Mouse (Mus musculus) limb, embryonic 11.5 days (tissue): ENCODE results near the gene Plac8. TPM values are rescaled to one million over a fixed set of nuclear protein-coding genes. Genes with fewer than 3 reads are reported as not detected.

Experiments
- ATAC-seq: fragments of 200-750 bp; cut with Nextera tagmentation; 2 replicates; pipeline ENCODE4 v1.8.0; 2017; ENCODE audit warnings: low read depth; ENCODE audit not compliant: insufficient number of reproducible peaks, low FRiP score, low TSS enrichment
- DNase-seq: peaks from one replicate; pipeline ENCODE4 v3.0.0-alpha.2; 2015; ENCODE audit warnings: low spot score
- H3K27ac ChIP-seq: fragments of 300-500 bp; sonication (generic); replicated peaks from 2 replicates; pipeline ENCODE4 v1.5.1; 2014; ENCODE audit warnings: low read depth, mild to moderate bottlenecking, low read length
- H3K27me3 ChIP-seq: fragments of 300-500 bp; sonication (generic); 2 replicates; pipeline ENCODE4 v1.6.1; 2014; ENCODE audit warnings: mild to moderate bottlenecking, low read length, mixed read lengths; ENCODE audit not compliant: control insufficient read depth, insufficient read depth
- H3K36me3 ChIP-seq: fragments of 300-500 bp; sonication (generic); 2 replicates; pipeline ENCODE4 v1.6.1; 2014; ENCODE audit warnings: mild to moderate bottlenecking, low read length, moderate library complexity, mixed read lengths; ENCODE audit not compliant: control insufficient read depth, insufficient read depth
- H3K4me1 ChIP-seq: fragments of 300-500 bp; sonication (generic); 2 replicates; pipeline ENCODE4 v1.6.1; 2014; ENCODE audit warnings: low read length, mixed read lengths; ENCODE audit not compliant: control insufficient read depth, insufficient read depth
- H3K4me2 ChIP-seq: fragments of 300-500 bp; sonication (generic); 2 replicates; pipeline ENCODE4 v1.6.1; 2014; ENCODE audit warnings: low read depth, mild to moderate bottlenecking, moderate library complexity; ENCODE audit not compliant: severe bottlenecking
- H3K4me3 ChIP-seq: fragments of 300-500 bp; sonication (generic); 2 replicates; pipeline ENCODE4 v1.5.1; 2014; ENCODE audit warnings: low read depth, low read length
- H3K9ac ChIP-seq: fragments of 300-500 bp; sonication (generic); 2 replicates; pipeline ENCODE4 v1.6.1; 2014; ENCODE audit warnings: mild to moderate bottlenecking, low read length
- H3K9me3 ChIP-seq: fragments of 300-500 bp; sonication (generic); 2 replicates; pipeline ENCODE4 v1.6.1; 2016; ENCODE audit warnings: low read length; ENCODE audit not compliant: control insufficient read depth
- WGBS: fragments of 180-500 bp; shearing (Covaris S2); extraction: QIAGEN DNeasy Blood & Tissue Kit; methylation state at CpG from one replicate; pipeline ENCODE4 v1.1.7; 2014; 5-methylcytosine and 5-hydroxymethylcytosine counted together
- polyA plus RNA-seq: library from polyadenylated mRNA; unstranded; fragments of >200 nt; fragmentation: Nextera tagmentation; extraction: Ambion mirVana; gene quantifications from 2 replicates; pipeline ENCODE4 v1.2.1, GENCODE M21; 2014

Plac8 gene
- polyA plus RNA-seq, 1 experiment from 2014 or later = 2.7 TPM

- no peaks in the 10 kb centered on the region for H3K27me3 ChIP-seq
- H3K9me3 ChIP-seq = no peaks in the 10 kb centered on the region
- no peaks in the 10 kb centered on the region for H3K4me1 ChIP-seq
- H3K9ac ChIP-seq = no peak overlapping the region
- no peaks in the 10 kb centered on the region for H3K36me3 ChIP-seq
- ATAC-seq (no peak), DNase-seq (no peak)
- no peak overlapping the region for H3K4me2 ChIP-seq
- H3K27ac ChIP-seq = no peak overlapping the region
- H3K4me3 ChIP-seq = no peak overlapping the region
- 93% methylated on average over 3 of the region's 3 CpGs for WGBS
Measured at GRCm38 (mm10) chr5:100585657-100586056, 13.6 kb upstream of the Plac8 start.

GRCm38 (mm10) chr5:100585206-100585644 is 13.2 kb upstream of the Plac8 start:
- no peak overlapping the region for H3K27ac ChIP-seq
- no peak overlapping the region for H3K4me3 ChIP-seq
- no peaks in the 10 kb centered on the region for H3K4me1 ChIP-seq
- no peak overlapping the region for H3K9ac ChIP-seq
- no peaks in the 10 kb centered on the region for H3K9me3 ChIP-seq
- no peaks in the 10 kb centered on the region for H3K36me3 ChIP-seq
- ATAC-seq = no peak
- WGBS = 92% methylated on average over 8 of the region's 8 CpGs
- H3K27me3 ChIP-seq = no peaks in the 10 kb centered on the region
- no peak overlapping the region for H3K4me2 ChIP-seq
- no peak for DNase-seq

GRCm38 (mm10) chr5:100583066-100583465 is 11.0 kb upstream of the Plac8 start:
- WGBS = 89% methylated on average over 7 of the region's 7 CpGs
- Histone ChIP-seq H3K4me3 (no peak overlapping the region), H3K27me3 (no peaks in the 10 kb centered on the region), H3K4me2 (no peak overlapping the region), H3K27ac (no peak overlapping the region), H3K9ac (no peak overlapping the region), H3K4me1 (no peaks in the 10 kb centered on the region), H3K36me3 (no peaks in the 10 kb centered on the region), H3K9me3 (no peaks in the 10 kb centered on the region)
- ATAC-seq (no peak), DNase-seq (no peak)

- no peak for ATAC-seq
- WGBS = 97% methylated on average over 5 of the region's 5 CpGs
Measured at GRCm38 (mm10) chr5:100582435-100582826, 10.4 kb upstream of the Plac8 start.

GRCm38 (mm10) chr5:100581622-100582434 is 9.8 kb upstream of the Plac8 start:
- DNase-seq (no peak), ATAC-seq (no peak)
- no peak overlapping the region for H3K4me3 ChIP-seq
- no peak overlapping the region for H3K9ac ChIP-seq
- no peaks in the 10 kb centered on the region for H3K36me3 ChIP-seq
- no peak overlapping the region for H3K4me2 ChIP-seq
- no peaks in the 10 kb centered on the region for H3K27me3 ChIP-seq
- H3K9me3 ChIP-seq = no peaks in the 10 kb centered on the region
- 79% methylated on average over 11 of the region's 11 CpGs for WGBS
- no peak overlapping the region for H3K27ac ChIP-seq
- no peaks in the 10 kb centered on the region for H3K4me1 ChIP-seq

More at GRCm38 (mm10) chr5:100582435-100582826, 10.4 kb upstream of the Plac8 start:
- Histone ChIP-seq H3K27ac (no peak overlapping the region), H3K9me3 (no peaks in the 10 kb centered on the region), H3K4me2 (no peak overlapping the region), H3K4me3 (no peak overlapping the region), H3K4me1 (no peaks in the 10 kb centered on the region), H3K27me3 (no peaks in the 10 kb centered on the region), H3K36me3 (no peaks in the 10 kb centered on the region), H3K9ac (no peak overlapping the region)
- no peak for DNase-seq

- Histone ChIP-seq H3K27ac (no peak overlapping the region), H3K36me3 (no peaks in the 10 kb centered on the region), H3K9ac (no peak overlapping the region), H3K9me3 (no peaks in the 10 kb centered on the region), H3K4me1 (no peaks in the 10 kb centered on the region), H3K27me3 (no peaks in the 10 kb centered on the region), H3K4me3 (no peak overlapping the region), H3K4me2 (no peak overlapping the region)
- WGBS = 90% methylated on average over 5 of the region's 5 CpGs
- ATAC-seq (no peak), DNase-seq (no peak)
Measured at GRCm38 (mm10) chr5:100578863-100579411, 6.9 kb upstream of the Plac8 start.

GRCm38 (mm10) chr5:100574771-100575170 is 2.7 kb upstream of the Plac8 start:
- H3K9ac ChIP-seq = no peak overlapping the region
- H3K27me3 ChIP-seq = no peaks in the 10 kb centered on the region
- DNase-seq (no peak), ATAC-seq (no peak)
- H3K4me3 ChIP-seq = no peak overlapping the region
- WGBS = 45% methylated on average over 1 of the region's 1 CpGs
- H3K4me2 ChIP-seq = no peak overlapping the region
- no peaks in the 10 kb centered on the region for H3K36me3 ChIP-seq
- no peaks in the 10 kb centered on the region for H3K4me1 ChIP-seq
- H3K27ac ChIP-seq = no peak overlapping the region
- no peaks in the 10 kb centered on the region for H3K9me3 ChIP-seq

- Histone ChIP-seq H3K4me2 (no peak overlapping the region), H3K9me3 (no peaks in the 10 kb centered on the region), H3K27ac (no peak overlapping the region), H3K4me3 (no peak overlapping the region), H3K9ac (no peak overlapping the region), H3K36me3 (no peaks in the 10 kb centered on the region), H3K4me1 (no peaks in the 10 kb centered on the region), H3K27me3 (no peaks in the 10 kb centered on the region)
- WGBS = 92% methylated on average over 5 of the region's 5 CpGs
- ATAC-seq (no peak), DNase-seq (no peak)
Measured at GRCm38 (mm10) chr5:100573256-100573655, 1.2 kb upstream of the Plac8 start.
